Mouse (Mus musculus): ENCODE data around the gene Xylb. TPM values are rescaled to one million over a fixed set of nuclear protein-coding genes. Genes with fewer than 3 reads are reported as not detected.
"Not testable (repeated sequence)": the region's sequence is repeated elsewhere in the genome, so short reads cannot be mapped to it uniquely, and the experiment has no call there.

Gene Xylb
- total RNA-seq, 4 experiments from 2014 or later = 0.25 to 0.41 (median 0.39) TPM

GRCm38 (mm10) chr9:119340909-119341816, 16.0 kb upstream of the Xylb start, which contains the start of gene Myd88:
Myd88 (minus strand) TSS chr9:119341411.
- peak; percentile 98 for DNase-seq (ENCODE audit: low spot score)

DNA sequence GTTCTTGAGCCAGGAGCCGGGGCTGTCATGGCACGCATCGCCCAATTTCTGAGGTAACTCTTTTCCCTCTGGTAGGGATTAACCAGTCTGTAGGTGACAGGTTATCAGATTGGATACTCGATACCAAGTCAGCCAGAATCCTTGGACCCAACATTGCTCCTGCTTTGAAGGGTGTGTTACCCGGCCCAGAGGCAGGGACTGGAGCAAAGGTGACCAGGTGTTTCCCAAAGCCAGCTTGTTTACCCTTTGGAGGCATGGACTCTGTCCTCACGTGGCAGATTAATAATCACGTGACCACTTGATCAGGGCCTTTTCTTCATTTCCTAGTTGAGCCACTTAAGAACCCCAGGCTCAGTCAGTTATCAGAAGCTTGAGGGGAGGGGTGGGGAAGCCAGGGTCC, 14.5 kb upstream of the Xylb start:
- DNase-seq (ENCODE audit: low spot score) = no peak

- DNase-seq (ENCODE audit: low spot score) = no peak
These were observed 10.8 kb upstream of the Xylb start for GRCm38 (mm10) chr9:119346376-119346775.

GRCm38 (mm10) chr9:119350531-119350930, 6.7 kb upstream of the Xylb start:
- no peak for DNase-seq (ENCODE audit: low spot score)

DNA sequence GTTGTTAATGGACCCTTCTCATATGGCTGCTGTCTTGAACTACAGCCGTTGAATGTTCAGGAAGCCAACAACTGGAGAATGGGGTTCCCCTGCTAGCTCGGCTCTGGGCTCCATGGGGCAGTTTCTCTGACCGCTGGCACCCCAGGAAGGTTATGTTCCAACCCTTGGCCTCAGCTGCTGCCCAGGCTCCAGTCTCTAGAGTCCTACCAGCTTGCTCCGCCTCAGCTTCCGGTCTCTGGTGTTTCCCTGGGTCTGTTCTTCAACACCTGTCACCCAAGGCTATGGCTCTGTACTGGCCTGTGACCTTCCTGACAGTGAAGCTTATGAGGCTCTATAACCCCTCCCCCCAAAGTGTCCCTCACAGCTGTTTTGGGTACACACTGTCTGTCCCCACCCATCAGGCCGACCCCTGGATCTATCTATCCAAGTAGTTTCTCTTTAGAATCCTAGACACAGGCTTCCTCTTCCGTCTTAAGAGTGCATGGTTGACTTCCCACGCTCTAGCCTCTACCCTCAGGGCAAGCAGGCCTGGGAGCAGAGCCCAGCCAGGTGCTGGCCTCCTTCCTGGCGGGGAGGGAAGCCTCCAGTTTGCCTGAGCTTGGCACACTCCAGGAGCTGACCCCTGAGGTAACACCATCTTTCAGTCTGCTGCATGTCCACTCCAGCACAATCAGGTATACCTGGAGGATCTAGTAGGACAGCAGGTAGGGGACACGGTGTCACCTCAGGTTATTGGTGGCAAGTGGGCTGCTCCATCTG, 6.1 kb upstream of the Xylb start:
- DNase-seq (ENCODE audit: low spot score) = no peak

- peak; percentile 64 for DNase-seq (ENCODE audit: low spot score)
These were observed 5.1 kb upstream of the Xylb start for GRCm38 (mm10) chr9:119352060-119352459.

- no peak for DNase-seq (ENCODE audit: low spot score)
These were observed 3.3 kb upstream of the Xylb start for GRCm38 (mm10) chr9:119353926-119354325.

GRCm38 (mm10) chr9:119355943-119356342, 1.2 kb upstream of the Xylb start:
- no peak for DNase-seq (ENCODE audit: low spot score)

DNA sequence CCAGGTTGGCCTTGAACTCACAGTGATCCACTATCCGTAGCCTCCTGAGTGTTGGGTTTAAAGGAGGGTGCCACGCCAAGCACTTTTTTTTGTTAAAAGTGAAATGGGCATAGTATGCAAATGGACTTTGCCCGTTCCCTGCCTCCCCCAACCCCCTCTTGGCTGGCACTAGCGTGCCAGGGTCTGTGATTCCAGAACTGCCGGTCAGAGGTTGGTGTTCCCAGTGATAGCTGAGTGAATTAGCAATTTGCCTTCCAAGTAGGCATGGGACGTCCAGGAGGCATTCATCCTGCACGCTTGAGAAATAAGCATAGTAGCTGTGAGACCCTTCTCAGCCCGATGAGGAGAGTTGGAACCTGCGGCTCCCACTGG, 863 bp downstream of the Xylb start:
- DNase-seq (ENCODE audit: low spot score) = no peak

DNA sequence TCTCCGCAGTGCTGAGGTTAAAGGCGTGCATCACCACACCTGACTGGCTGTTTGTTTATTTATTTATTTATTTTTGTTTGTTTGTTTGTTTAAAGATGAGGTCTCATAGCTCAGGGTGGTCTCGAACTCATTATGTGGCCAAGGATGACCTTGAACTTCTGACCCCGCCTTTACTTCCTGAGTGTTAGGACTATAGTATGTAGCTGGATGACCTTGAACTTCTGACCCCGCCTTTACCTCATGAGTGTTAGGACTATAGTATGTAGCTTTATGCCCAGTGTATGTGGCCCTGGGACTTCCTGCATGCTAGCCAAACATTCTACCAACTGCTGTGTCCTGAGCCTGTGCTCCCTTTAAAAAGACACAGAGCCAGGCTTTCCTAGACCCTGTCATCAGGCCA, 4.2 kb downstream of the Xylb start:
- no peak for DNase-seq (ENCODE audit: low spot score)

DNA sequence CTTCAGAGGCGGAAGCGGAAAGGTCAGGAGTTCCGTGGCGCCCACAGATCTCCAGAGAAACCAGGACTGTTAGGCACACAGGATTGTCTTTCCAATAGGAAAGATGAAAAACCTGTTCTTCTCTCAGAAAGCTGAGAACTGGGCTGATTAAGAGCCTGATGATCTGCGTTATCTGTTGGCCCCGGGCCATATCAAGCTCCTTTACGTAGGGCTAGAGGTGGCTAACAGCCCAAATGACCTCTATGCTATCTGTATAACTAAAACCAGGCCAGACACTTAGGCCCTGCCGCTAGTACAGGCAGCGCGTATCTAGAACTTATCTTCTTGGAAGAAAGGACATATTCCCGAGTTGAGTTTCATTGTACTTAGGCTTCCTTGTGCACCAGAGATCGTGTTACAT, 6.0 kb downstream of the Xylb start:
- no peak for DNase-seq (ENCODE audit: low spot score)

DNA sequence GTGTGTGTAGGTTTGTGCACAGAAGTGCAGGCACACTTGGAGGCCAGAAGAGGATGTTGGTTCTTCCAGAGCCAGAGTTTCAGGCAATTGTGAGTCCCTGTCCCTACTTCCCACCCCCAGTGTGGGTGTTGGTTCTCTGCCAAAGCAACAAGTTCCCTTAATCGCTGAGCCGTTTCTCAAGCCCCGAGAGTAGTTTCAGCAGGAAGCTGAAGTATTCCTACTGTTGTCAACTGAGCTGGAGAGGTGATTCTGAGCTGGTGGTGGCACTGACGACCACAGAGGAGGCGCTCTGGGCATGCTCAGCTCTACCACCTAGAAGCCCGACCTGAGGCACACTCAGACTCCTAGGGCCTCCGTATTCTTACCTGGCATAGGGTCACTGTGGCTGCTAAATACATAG, 8.1 kb downstream of the Xylb start, which contains the start of gene Slc22a14:
Gene Slc22a14 (minus strand): TSS at position 270 of the 400 bp plus-strand sequence.
- no peak for DNase-seq (ENCODE audit: low spot score)

- no peak for DNase-seq (ENCODE audit: low spot score)
These were observed 11.2 kb downstream of the Xylb start for GRCm38 (mm10) chr9:119368367-119368766.

GRCm38 (mm10) chr9:119370770-119371169, 13.6 kb downstream of the Xylb start:
- not testable (repeated sequence) for DNase-seq (ENCODE audit: low spot score)

GRCm38 (mm10) chr9:119371251-119371650, 14.1 kb downstream of the Xylb start:
- DNase-seq (ENCODE audit: low spot score) = no peak

DNA sequence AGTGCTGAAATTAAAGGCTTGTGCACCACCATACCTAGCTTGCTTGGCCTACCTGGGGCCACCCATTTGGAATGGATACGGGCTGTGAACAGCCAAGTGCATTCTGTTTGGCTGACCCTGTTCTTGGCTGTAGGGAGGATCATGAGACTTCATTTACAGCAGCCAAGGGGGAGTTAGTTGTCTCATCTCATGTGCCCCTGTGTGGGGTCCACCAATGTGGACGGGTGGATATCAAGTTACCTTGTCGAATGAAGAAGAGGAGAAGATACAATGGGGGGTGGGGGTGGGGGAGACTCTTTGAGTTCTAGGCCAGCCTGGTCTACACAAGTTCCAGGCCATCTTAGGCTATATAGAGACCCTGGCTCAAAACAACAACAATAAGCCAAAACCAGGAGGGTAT, 17.8 kb downstream of the Xylb start:
- no peak for DNase-seq (ENCODE audit: low spot score)

- no peak for DNase-seq (ENCODE audit: low spot score)
These were observed 18.4 kb downstream of the Xylb start for GRCm38 (mm10) chr9:119375556-119375955.

GRCm38 (mm10) chr9:119378231-119378630, 21.1 kb downstream of the Xylb start:
- DNase-seq (ENCODE audit: low spot score) = no peak

- no peak for DNase-seq (ENCODE audit: low spot score)
These were observed 25.4 kb downstream of the Xylb start for GRCm38 (mm10) chr9:119382603-119383002.

DNA sequence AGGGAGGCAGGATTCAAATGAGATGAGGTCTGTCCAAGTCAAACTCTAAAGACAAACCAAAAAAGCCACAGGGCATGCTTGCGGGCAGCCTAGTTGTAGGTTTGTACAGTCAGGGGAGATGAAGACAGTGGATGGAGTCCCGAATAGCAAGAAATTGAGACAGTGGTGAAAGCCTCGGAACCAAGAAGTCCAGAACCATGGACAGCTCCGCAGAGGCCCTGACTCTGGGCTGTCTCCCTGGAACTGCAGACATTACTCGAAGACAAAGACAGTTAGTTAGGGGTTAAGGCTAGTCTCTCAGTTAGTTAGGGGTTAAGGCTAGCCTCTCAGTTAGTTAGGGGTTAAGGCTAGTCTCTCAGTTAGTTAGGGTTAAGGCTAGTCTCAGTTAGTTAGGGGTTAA, 31.8 kb downstream of the Xylb start:
- no peak for DNase-seq (ENCODE audit: low spot score)

GRCm38 (mm10) chr9:119390214-119390613, 33.0 kb downstream of the Xylb start:
- DNase-seq (ENCODE audit: low spot score) = no peak

DNA sequence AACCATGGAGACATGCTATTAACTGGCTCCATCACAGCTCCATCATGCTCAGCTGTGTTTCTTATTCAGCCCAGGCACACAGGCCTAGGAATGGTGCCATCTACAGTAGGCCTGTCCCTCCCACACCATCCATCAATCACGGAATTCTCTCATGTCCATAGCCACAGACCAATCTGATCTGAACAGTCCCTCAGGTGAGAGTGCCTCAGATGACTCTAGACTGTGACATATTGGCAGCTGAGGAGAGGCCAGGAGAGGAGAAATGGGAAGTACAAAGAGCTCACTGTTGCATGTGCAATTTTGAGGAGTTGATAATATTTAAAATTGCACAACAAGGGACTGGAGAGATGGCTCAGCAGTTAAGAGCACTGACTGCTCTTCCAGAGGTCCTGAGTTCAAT, 37.6 kb downstream of the Xylb start:
- no peak for DNase-seq (ENCODE audit: low spot score)

GRCm38 (mm10) chr9:119401351-119401750, 44.2 kb downstream of the Xylb start:
- peak; percentile 16 for DNase-seq (ENCODE audit: low spot score)

All from heart, adult 8-10 months (tissue).